Mouse (Mus musculus) heart, postnatal 0 days (tissue): Measurements from ENCODE around the gene Zdhhc6. TPM values are rescaled to one million over a fixed set of nuclear protein-coding genes. Genes with fewer than 3 reads are reported as not detected.

Source experiments
- ATAC-seq: fragments of 200-750 bp; cut with Nextera tagmentation; 2 replicates; pipeline ENCODE4 v1.8.0; 2017; ENCODE audit warnings: low read depth, moderate number of reproducible peaks, moderate library complexity; ENCODE audit not compliant: insufficient read depth
- DNase-seq: peaks from one replicate; pipeline ENCODE4 v3.0.0-alpha.2; 2016; ENCODE audit warnings: low spot score
- H3K27ac ChIP-seq: fragments of 300-500 bp; sonication (generic); 2 replicates; pipeline ENCODE4 v1.5.1; 2014; ENCODE audit warnings: low read depth, mild to moderate bottlenecking
- H3K27me3 ChIP-seq: fragments of 300-500 bp; sonication (generic); 2 replicates; pipeline ENCODE4 v1.6.1; 2014; ENCODE audit warnings: low read length, mixed read lengths; ENCODE audit not compliant: control insufficient read depth, insufficient read depth
- H3K36me3 ChIP-seq: fragments of 300-500 bp; sonication (generic); replicated peaks from 2 replicates; pipeline ENCODE4 v1.6.1; 2014; ENCODE audit warnings: low read length, mixed read lengths; ENCODE audit not compliant: control insufficient read depth, insufficient read depth
- H3K4me1 ChIP-seq: fragments of 300-500 bp; sonication (generic); 2 replicates; pipeline ENCODE4 v1.6.1; 2014; ENCODE audit warnings: antibody characterized with exemption; ENCODE audit not compliant: control insufficient read depth, insufficient read depth
- H3K4me2 ChIP-seq: fragments of 300-500 bp; sonication (generic); 2 replicates; pipeline ENCODE4 v1.6.1; 2014; ENCODE audit warnings: low read depth, mild to moderate bottlenecking, low read length, moderate library complexity
- H3K4me3 ChIP-seq: fragments of 300-500 bp; sonication (generic); 2 replicates; pipeline ENCODE4 v1.5.1; 2014; ENCODE audit warnings: low read depth, low read length
- H3K9ac ChIP-seq: fragments of 300-500 bp; sonication (generic); replicated peaks from 2 replicates; pipeline ENCODE4 v1.6.1; 2014; ENCODE audit warnings: low read depth, low read length, mixed read lengths
- H3K9me3 ChIP-seq: fragments of 300-500 bp; sonication (generic); replicated peaks from 2 replicates; pipeline ENCODE4 v1.6.1; 2016; ENCODE audit warnings: low read length; ENCODE audit not compliant: control insufficient read depth
- CTCF ChIP-seq: IDR thresholded peaks from 2 replicates; pipeline ENCODE4 v1.5.1; 2016; ENCODE audit warnings: antibody characterized with exemption, control low read depth, low read depth
- EP300 ChIP-seq: IDR thresholded peaks from 2 replicates; pipeline ENCODE4 v1.6.1; 2016; ENCODE audit warnings: antibody characterized with exemption, low read depth
- WGBS: fragments of 180-500 bp; shearing (Covaris S2); extraction: QIAGEN DNeasy Blood & Tissue Kit; methylation state at CpG from one replicate; pipeline ENCODE4 v1.1.7; 2014; 5-methylcytosine and 5-hydroxymethylcytosine counted together
- polyA plus RNA-seq: library from polyadenylated mRNA; unstranded; fragments of >200 nt; fragmentation: Nextera tagmentation; extraction: Ambion mirVana; gene quantifications from 2 replicates; pipeline ENCODE4 v1.2.1, GENCODE M21; 2015
- total RNA-seq: library from RNA; depleted of rRNA; stranded (reverse); fragments of >200 nt; gene quantifications from 2 replicates; pipeline ENCODE4 v1.2.3, GENCODE M21; 2014; ENCODE audit warnings: low replicate concordance

Gene Zdhhc6
- total and polyA plus RNA-seq, 2 experiments from 2014 or later: 31.3 to 45.3 TPM

- H3K9me3 ChIP-seq: no peaks in the 10 kb centered on the region
- no peak for TF ChIP-seq CTCF
- no peak for TF ChIP-seq EP300
- no peak overlapping the region for H3K27ac ChIP-seq
- H3K36me3 ChIP-seq: peaks cover 18% of the 10 kb centered on the region; the same call in 1 of the 2 replicates
- H3K9ac ChIP-seq: no peak overlapping the region
- 0 out of 2 replicates have a peak, but pooled peaks cover 4% of the 10 kb centered on the region for H3K4me1 ChIP-seq
- no peaks in the 10 kb centered on the region for H3K27me3 ChIP-seq
- WGBS: 44% methylated on average over 3 of the region's 3 CpGs
- ATAC-seq (no peak), DNase-seq (no peak)
- H3K4me2 ChIP-seq: no peak overlapping the region
- H3K4me3 ChIP-seq: no peak overlapping the region
Observed at GRCm38 (mm10) chr19:55319036-55319435, 3.2 kb upstream of the Zdhhc6 start.

GRCm38 (mm10) chr19:55316901-55317300, 1.1 kb upstream of the Zdhhc6 start:
- 0 out of 2 replicates have a peak, but pooled peaks cover 4% of the 10 kb centered on the region for H3K4me1 ChIP-seq
- H3K9ac ChIP-seq: 0 out of 2 replicates have a peak overlapping the region, but pooled peaks have one; percentile 75
- peak overlapping the region; percentile 89 for H3K4me2 ChIP-seq
- TF ChIP-seq CTCF (no peak), EP300 (no peak)
- H3K36me3 ChIP-seq: peaks cover 13% of the 10 kb centered on the region; the same call in 1 of the 2 replicates
- no peak for DNase-seq
- H3K27me3 ChIP-seq: no peaks in the 10 kb centered on the region
- 43% methylated on average over 10 of the region's 10 CpGs for whole genome bisulfite sequencing
- no peaks in the 10 kb centered on the region for H3K9me3 ChIP-seq
- peak overlapping the region; percentile 75 for H3K4me3 ChIP-seq
- ATAC-seq: no peak
- no peak overlapping the region for H3K27ac ChIP-seq

- peak within 1 kb of the TSS; percentile 89 for H3K4me2 ChIP-seq
- H3K27me3 ChIP-seq: no peaks in the 10 kb centered on the region
- DNase-seq (peak; percentile 82), ATAC-seq (peak; percentile 94)
- H3K4me1 ChIP-seq: 0 out of 2 replicates have a peak, but pooled peaks cover 4% of the 10 kb centered on the region
- peak within 1 kb of the TSS; percentile 75 for H3K4me3 ChIP-seq
- peaks cover 20% of the 10 kb centered on the region for H3K36me3 ChIP-seq
- H3K9me3 ChIP-seq: no peaks in the 10 kb centered on the region
- H3K27ac ChIP-seq: peak within 1 kb of the TSS; percentile 87
- WGBS: 1% methylated on average over 48 of the region's 48 CpGs
- peak; percentile 5; the same call in 1 of the 2 replicates for TF ChIP-seq CTCF
- TF ChIP-seq EP300: peak; percentile 61; the same call in 1 of the 2 replicates
- H3K9ac ChIP-seq: peak within 1 kb of the TSS; percentile 75
Observed at GRCm38 (mm10) chr19:55316109-55316714, 380 bp upstream of the Zdhhc6 start, which contains the start of gene Vti1a. Gene Vti1a, plus strand, starts transcription at chr19:55316295.

- DNase-seq: no peak
- Histone ChIP-seq H3K9me3 (no peaks in the 10 kb centered on the region), H3K9ac (no peak overlapping the region), H3K4me2 (no peak overlapping the region), H3K4me1 (0 out of 2 replicates have a peak, but pooled peaks cover 4% of the 10 kb centered on the region), H3K4me3 (no peak overlapping the region), H3K36me3 (peaks cover 44% of the 10 kb centered on the region), H3K27ac (no peak overlapping the region), H3K27me3 (no peaks in the 10 kb centered on the region)
- ATAC-seq: no peak
- WGBS: 93% methylated on average over 2 of the region's 2 CpGs
- no peak for TF ChIP-seq CTCF
- TF ChIP-seq EP300: no peak
Observed at GRCm38 (mm10) chr19:55313649-55314048, 2.2 kb downstream of the Zdhhc6 start.

- H3K4me3 ChIP-seq: no peak overlapping the region
- H3K9ac ChIP-seq: no peak overlapping the region
- no peak overlapping the region for H3K4me2 ChIP-seq
- TF ChIP-seq CTCF (no peak), EP300 (no peak)
- no peak for ATAC-seq
- H3K4me1 ChIP-seq: 0 out of 2 replicates have a peak, but pooled peaks cover 4% of the 10 kb centered on the region
- no peak overlapping the region for H3K27ac ChIP-seq
- no peaks in the 10 kb centered on the region for H3K9me3 ChIP-seq
- H3K36me3 ChIP-seq: peaks cover 61% of the 10 kb centered on the region
- no peaks in the 10 kb centered on the region for H3K27me3 ChIP-seq
- 88% methylated on average over 8 of the region's 8 CpGs for WGBS
- no peak for DNase-seq
Observed at GRCm38 (mm10) chr19:55311874-55312273, 4.0 kb downstream of the Zdhhc6 start.
